Mouse (Mus musculus): Measurements from ENCODE around the gene Bag5.
"Not testable (repeated sequence)": the region's sequence is repeated elsewhere in the genome, so short reads cannot be mapped to it uniquely, and the experiment has no call there.

Bag5 gene

GRCm38 (mm10) chr12:111734912-111735311 lies 21.9 kb upstream of the Bag5 start:
- in situ Hi-C loops (cut with MboI), result no loop called here

GRCm38 (mm10) chr12:111732921-111733320 lies 19.9 kb upstream of the Bag5 start:
- in situ Hi-C loops (cut with MboI), result no loop called here

GRCm38 (mm10) chr12:111731822-111732807 lies 19.1 kb upstream of the Bag5 start:
- in situ Hi-C loops (cut with MboI), result no loop called here

GRCm38 (mm10) chr12:111727956-111728355 lies 14.9 kb upstream of the Bag5 start:
- in situ Hi-C loops (cut with MboI), result no loop called here

GRCm38 (mm10) chr12:111726122-111726463 lies 13.0 kb upstream of the Bag5 start:
- in situ Hi-C loops (cut with MboI), result no loop called here

GRCm38 (mm10) chr12:111725338-111726121 lies 12.5 kb upstream of the Bag5 start:
- in situ Hi-C loops (cut with MboI), result no loop called here

GRCm38 (mm10) chr12:111724638-111725337 lies 11.7 kb upstream of the Bag5 start:
- in situ Hi-C loops (cut with MboI), result no loop called here

- in situ Hi-C loops (cut with MboI), result no loop called here
Observed at GRCm38 (mm10) chr12:111722654-111723053, 9.6 kb upstream of the Bag5 start.

GRCm38 (mm10) chr12:111720222-111720621 lies 7.2 kb upstream of the Bag5 start:
- in situ Hi-C loops (cut with MboI), result no loop called here

GRCm38 (mm10) chr12:111718656-111719055 lies 5.6 kb upstream of the Bag5 start:
- in situ Hi-C loops (cut with MboI), result no loop called here

GRCm38 (mm10) chr12:111716505-111716904 lies 3.4 kb upstream of the Bag5 start:
- in situ Hi-C loops (cut with MboI), result no loop called here

GRCm38 (mm10) chr12:111713880-111714279 lies 823 bp upstream of the Bag5 start:
- in situ Hi-C loops (cut with MboI), result not testable (repeated sequence)

GRCm38 (mm10) chr12:111712476-111712875 lies 581 bp downstream of the Bag5 start:
- in situ Hi-C loops (cut with MboI), result no loop called here

GRCm38 (mm10) chr12:111710091-111710490 lies 3.0 kb downstream of the Bag5 start:
- in situ Hi-C loops (cut with MboI), result no loop called here

- in situ Hi-C loops (cut with MboI), result no loop called here
Observed at GRCm38 (mm10) chr12:111708181-111708580, 4.9 kb downstream of the Bag5 start.

GRCm38 (mm10) chr12:111705186-111705973 lies 7.7 kb downstream of the Bag5 start:
- in situ Hi-C loops (cut with MboI), result no loop called here

- in situ Hi-C loops (cut with MboI), result no loop called here
Observed at GRCm38 (mm10) chr12:111704609-111705008, 8.4 kb downstream of the Bag5 start.

- in situ Hi-C loops (cut with MboI), result no loop called here
Observed at GRCm38 (mm10) chr12:111703301-111703700, 9.8 kb downstream of the Bag5 start.

GRCm38 (mm10) chr12:111700920-111701458 lies 12.1 kb downstream of the Bag5 start:
- in situ Hi-C loops (cut with MboI), result no loop called here

GRCm38 (mm10) chr12:111699542-111699941 lies 13.5 kb downstream of the Bag5 start:
- in situ Hi-C loops (cut with MboI), result no loop called here

- in situ Hi-C loops (cut with MboI), result no loop called here
Observed at GRCm38 (mm10) chr12:111698346-111698913, 14.6 kb downstream of the Bag5 start.
